Mouse (Mus musculus): ENCODE measurements around the gene Cxcl17. TPM values are rescaled to one million over a fixed set of nuclear protein-coding genes. Genes with fewer than 3 reads are reported as not detected.

The Cxcl17 gene
- polyA plus RNA-seq, 1 experiment from 2014 or later, result 0.29 TPM

Other genes with a start within 250 kb of the Cxcl17 start
- 40.6 and 46.7 TPM in 2 replicates for gene Pou2f2, start 233.2 kb downstream of the Cxcl17 start, polyA plus RNA-seq (2014; fragmentation: Nextera tagmentation; extraction: Ambion mirVana)
- gene Dedd2, start 192.3 kb downstream of the Cxcl17 start, polyA plus RNA-seq (2014; fragmentation: Nextera tagmentation; extraction: Ambion mirVana), result 15.7 and 15.9 TPM in 2 replicates
- 2.5 TPM in 2 replicates for gene Zfp526, start 191.5 kb downstream of the Cxcl17 start, polyA plus RNA-seq (2014; fragmentation: Nextera tagmentation; extraction: Ambion mirVana)
- gene Gsk3a, start 175.0 kb downstream of the Cxcl17 start, polyA plus RNA-seq (2014; fragmentation: Nextera tagmentation; extraction: Ambion mirVana), result 20.7 and 26.0 TPM in 2 replicates
- 2.2 and 4.8 TPM in 2 replicates for gene Erf, start 162.1 kb downstream of the Cxcl17 start, polyA plus RNA-seq (2014; fragmentation: Nextera tagmentation; extraction: Ambion mirVana)
- gene Cic, start 145.2 kb downstream of the Cxcl17 start, polyA plus RNA-seq (2014; fragmentation: Nextera tagmentation; extraction: Ambion mirVana), result 47.3 and 52.0 TPM in 2 replicates
- gene Pafah1b3, start 114.9 kb downstream of the Cxcl17 start, polyA plus RNA-seq (2014; fragmentation: Nextera tagmentation; extraction: Ambion mirVana), result 630 and 836 TPM in 2 replicates
- 3.0 and 3.2 TPM in 2 replicates for gene Prr19, start 111.5 kb downstream of the Cxcl17 start, polyA plus RNA-seq (2014; fragmentation: Nextera tagmentation; extraction: Ambion mirVana)
- 68.6 and 77.8 TPM in 2 replicates for gene Tmem145, start 106.8 kb downstream of the Cxcl17 start, polyA plus RNA-seq (2014; fragmentation: Nextera tagmentation; extraction: Ambion mirVana)
- gene Megf8, start 95.7 kb downstream of the Cxcl17 start, polyA plus RNA-seq (2014; fragmentation: Nextera tagmentation; extraction: Ambion mirVana), result 21.6 and 23.2 TPM in 2 replicates
- gene Cnfn, start 43.2 kb downstream of the Cxcl17 start, polyA plus RNA-seq (2014; fragmentation: Nextera tagmentation; extraction: Ambion mirVana), result not detected in 2 replicates
- 3.8 and 9.2 TPM in 2 replicates for gene Lipe, start 14.2 kb downstream of the Cxcl17 start, polyA plus RNA-seq (2014; fragmentation: Nextera tagmentation; extraction: Ambion mirVana)
- gene Ceacam1, start 64.7 kb upstream of the Cxcl17 start, polyA plus RNA-seq (2014; fragmentation: Nextera tagmentation; extraction: Ambion mirVana), result 0.24 and 0.63 TPM in 2 replicates
- 0.16 and 0.24 TPM in 2 replicates for gene Ceacam2, start 127.0 kb upstream of the Cxcl17 start, polyA plus RNA-seq (2014; fragmentation: Nextera tagmentation; extraction: Ambion mirVana)
- gene Erich4, start 203.0 kb upstream of the Cxcl17 start, polyA plus RNA-seq (2014; fragmentation: Nextera tagmentation; extraction: Ambion mirVana), result not detected in 2 replicates
- gene Dmac2, start 206.5 kb upstream of the Cxcl17 start, polyA plus RNA-seq (2014; fragmentation: Nextera tagmentation; extraction: Ambion mirVana), result 40.4 and 44.9 TPM in 2 replicates
- 0.30 and 0.50 TPM in 2 replicates for gene B3gnt8, start 213.8 kb upstream of the Cxcl17 start, polyA plus RNA-seq (2014; fragmentation: Nextera tagmentation; extraction: Ambion mirVana)
- gene Bckdha, start 246.1 kb upstream of the Cxcl17 start, polyA plus RNA-seq (2014; fragmentation: Nextera tagmentation; extraction: Ambion mirVana), result 40.6 and 46.3 TPM in 2 replicates
- 38.3 and 41.3 TPM in 2 replicates for gene Exosc5, start 246.3 kb upstream of the Cxcl17 start, polyA plus RNA-seq (2014; fragmentation: Nextera tagmentation; extraction: Ambion mirVana)

All from midbrain, embryonic 14.5 days (tissue).